Mouse (Mus musculus) thymus, adult 2 months (tissue): ENCODE measurements around the gene Kcnq5.

ENCODE experiments used
- CTCF ChIP-seq: fragments of 200-500 bp; IDR thresholded peaks from 2 replicates; pipeline ENCODE4 v1.5.1; 2012; ENCODE audit warnings: mild to moderate bottlenecking, control low read depth, low read length, moderate library complexity, borderline replicate concordance; ENCODE audit not compliant: control insufficient read depth, poor library complexity, insufficient read depth; ENCODE audit errors: extremely low read depth
- POLR2A ChIP-seq: fragments of 200-500 bp; IDR thresholded peaks from 2 replicates; pipeline ENCODE4 v1.6.1; 2012; ENCODE audit warnings: mild to moderate bottlenecking, low read length, control low read depth, moderate library complexity; ENCODE audit not compliant: control insufficient read depth, poor library complexity, insufficient read depth; ENCODE audit errors: extremely low read depth

- no peak for TF ChIP-seq CTCF
- TF ChIP-seq POLR2A, result no peak
Measured at GRCm38 (mm10) chr1:21676805-21677204, 284.9 kb downstream of the Kcnq5 start.
